Mouse (Mus musculus) spleen, adult 2 months (tissue): ENCODE measurements around the gene Cmtm8. TPM values are rescaled to one million over a fixed set of nuclear protein-coding genes. Genes with fewer than 3 reads are reported as not detected.

ENCODE experiments used
- DNase-seq, 2 experiments: peaks; one replicate each; pipeline versions ENCODE4 v3.0.0 to v3.0.0-alpha.2; 2012 to 2021; ENCODE audit warnings: low spot score in 2 of 2, low read depth in 1 of 2
- H3K27ac ChIP-seq: fragments of 200-500 bp; 2 replicates; pipeline ENCODE4 v1.5.1; 2012; ENCODE audit warnings: low read length, inconsistent platforms; ENCODE audit not compliant: insufficient read depth
- H3K27me3 ChIP-seq: fragments of 200-500 bp; 2 replicates; pipeline ENCODE4 v1.6.1; 2012; ENCODE audit warnings: mild to moderate bottlenecking, moderate library complexity, low read length, inconsistent platforms; ENCODE audit not compliant: control insufficient read depth, insufficient read depth
- H3K36me3 ChIP-seq: fragments of 200-500 bp; 2 replicates; pipeline ENCODE4 v1.6.1; 2012; ENCODE audit warnings: mild to moderate bottlenecking, low read length, inconsistent platforms; ENCODE audit not compliant: control insufficient read depth, insufficient read depth
- H3K4me1 ChIP-seq: fragments of 200-500 bp; 2 replicates; pipeline ENCODE4 v1.6.1; 2011; ENCODE audit warnings: inconsistent platforms; ENCODE audit not compliant: control insufficient read depth, insufficient read depth, insufficient read length
- H3K4me3 ChIP-seq: fragments of 200-500 bp; 2 replicates; pipeline ENCODE4 v1.5.1; 2011; ENCODE audit warnings: mild to moderate bottlenecking, inconsistent platforms; ENCODE audit not compliant: insufficient read depth, insufficient read length; ENCODE audit errors: extremely low read depth
- CTCF ChIP-seq: fragments of 200-500 bp; IDR thresholded peaks from 2 replicates; pipeline ENCODE4 v1.5.1; 2011; ENCODE audit warnings: mild to moderate bottlenecking, inconsistent platforms; ENCODE audit not compliant: insufficient read depth, insufficient read length, insufficient replicate concordance; ENCODE audit errors: extremely low read depth
- POLR2A ChIP-seq: fragments of 200-500 bp; IDR thresholded peaks from 2 replicates; pipeline ENCODE4 v1.6.1; 2011; ENCODE audit warnings: low read depth, low read length, inconsistent platforms
- WGBS: fragments of 180-500 bp; shearing (Covaris S2); methylation state at CpG from one replicate; pipeline ENCODE4 v1.1.7; 2018; 5-methylcytosine and 5-hydroxymethylcytosine counted together
- polyA plus RNA-seq: library from polyadenylated mRNA; depleted of rRNA; stranded (reverse); fragments of >200 nt; gene quantifications from 2 replicates; pipeline ENCODE4 v1.2.3, GENCODE M21; 2012

Gene Cmtm8
- polyA plus RNA-seq, 1 experiment, result 5.8 TPM

GRCm38 (mm10) chr9:114881977-114882376 lies 38.0 kb upstream of the Cmtm8 start:
- WGBS, result 86% methylated on average over 2 of the region's 2 CpGs
- no peak for DNase-seq
- H3K27ac ChIP-seq, result no peak overlapping the region
- H3K4me1 ChIP-seq, result no peaks in the 10 kb centered on the region
- TF ChIP-seq CTCF, result no peak
- TF ChIP-seq POLR2A, result no peak
- no peaks in the 10 kb centered on the region for H3K36me3 ChIP-seq
- H3K27me3 ChIP-seq, result no peaks in the 10 kb centered on the region
- H3K4me3 ChIP-seq, result no peak overlapping the region

- 78% methylated on average over 11 of the region's 11 CpGs for WGBS
- Histone ChIP-seq H3K36me3 (no peaks in the 10 kb centered on the region), H3K27me3 (no peaks in the 10 kb centered on the region), H3K27ac (no peak overlapping the region), H3K4me1 (no peaks in the 10 kb centered on the region), H3K4me3 (no peak overlapping the region)
- DNase-seq, result no peak
- TF ChIP-seq POLR2A, result no peak
- no peak for TF ChIP-seq CTCF
These were observed 11.4 kb upstream of the Cmtm8 start for GRCm38 (mm10) chr9:114855327-114855726.

- Histone ChIP-seq H3K36me3 (no peaks in the 10 kb centered on the region), H3K4me1 (no peaks in the 10 kb centered on the region), H3K27ac (no peak overlapping the region), H3K27me3 (no peaks in the 10 kb centered on the region), H3K4me3 (no peak overlapping the region)
- TF ChIP-seq POLR2A (no peak), CTCF (no peak)
- 62% methylated on average over 9 of the region's 9 CpGs for WGBS
- DNase-seq, result no peak
These were observed 10.7 kb upstream of the Cmtm8 start for GRCm38 (mm10) chr9:114854686-114855085.

GRCm38 (mm10) chr9:114853336-114853735 lies 9.4 kb upstream of the Cmtm8 start:
- DNase-seq, result no peak
- WGBS, result 89% methylated on average over 15 of the region's 15 CpGs
- Histone ChIP-seq H3K27ac (no peak overlapping the region), H3K27me3 (no peaks in the 10 kb centered on the region), H3K4me1 (no peaks in the 10 kb centered on the region), H3K4me3 (no peak overlapping the region), H3K36me3 (no peaks in the 10 kb centered on the region)
- TF ChIP-seq POLR2A (no peak), CTCF (no peak)

- Histone ChIP-seq H3K4me3 (no peak overlapping the region), H3K36me3 (no peaks in the 10 kb centered on the region), H3K4me1 (no peaks in the 10 kb centered on the region), H3K27ac (no peak overlapping the region), H3K27me3 (no peaks in the 10 kb centered on the region)
- TF ChIP-seq POLR2A, result no peak
- no peak for DNase-seq
- 36% methylated on average over 8 of the region's 8 CpGs for WGBS
These were observed 7.6 kb upstream of the Cmtm8 start for GRCm38 (mm10) chr9:114851419-114852190.

GRCm38 (mm10) chr9:114843634-114844016 lies 331 bp downstream of the Cmtm8 start:
- no peaks in the 10 kb centered on the region for H3K36me3 ChIP-seq
- TF ChIP-seq POLR2A, result no peak
- TF ChIP-seq CTCF, result no peak
- 1% methylated on average over 40 of the region's 40 CpGs for WGBS
- H3K4me3 ChIP-seq, result peak overlapping the region; percentile 63
- no peaks in the 10 kb centered on the region for H3K27me3 ChIP-seq
- H3K27ac ChIP-seq, result no peak overlapping the region
- peaks cover 2% of the 10 kb centered on the region; the same call in 1 of the 2 replicates for H3K4me1 ChIP-seq
- DNase-seq, result peak in 1 of 2 experiments; percentile 30

- no peak overlapping the region for H3K4me3 ChIP-seq
- H3K27ac ChIP-seq, result no peak overlapping the region
- H3K36me3 ChIP-seq, result no peaks in the 10 kb centered on the region
- WGBS, result 92% methylated on average over 9 of the region's 9 CpGs
- H3K27me3 ChIP-seq, result no peaks in the 10 kb centered on the region
- no peak for DNase-seq
- H3K4me1 ChIP-seq, result peaks cover 2% of the 10 kb centered on the region; the same call in 1 of the 2 replicates
- no peak for TF ChIP-seq POLR2A
- TF ChIP-seq CTCF, result no peak
These were observed 1.1 kb downstream of the Cmtm8 start for GRCm38 (mm10) chr9:114842886-114843285.
